Mouse (Mus musculus) heart, embryonic 13.5 days (tissue): ENCODE data around the gene Mettl14. TPM values are rescaled to one million over a fixed set of nuclear protein-coding genes. Genes with fewer than 3 reads are reported as not detected.

Experiments used
- polyA plus RNA-seq: library from polyadenylated mRNA; unstranded; fragments of >200 nt; fragmentation: Nextera tagmentation; extraction: Ambion mirVana; gene quantifications from 2 replicates; pipeline ENCODE4 v1.2.1, GENCODE M21; 2015

The Mettl14 gene
- polyA plus RNA-seq, 1 experiment from 2014 or later: 17.9 TPM

Other genes starting within 250 kb of the Mettl14 start
- 15.1 and 16.8 TPM in 2 replicates for gene Synpo2, start 150.0 kb downstream of the Mettl14 start, polyA plus RNA-seq
- 67.2 and 70.4 TPM in 2 replicates for gene Sec24d, start 118.7 kb downstream of the Mettl14 start, polyA plus RNA-seq
- gene Prss12, start 60.8 kb upstream of the Mettl14 start, polyA plus RNA-seq: 2.6 and 3.3 TPM in 2 replicates